Mouse (Mus musculus): ENCODE results near the gene Ccr6. TPM values are rescaled to one million over a fixed set of nuclear protein-coding genes. Genes with fewer than 3 reads are reported as not detected.

Ccr6 gene
- 0.68 TPM for polyA plus RNA-seq (2015; fragmentation: Illumina TruSeq; extraction: RNeasy Lipid Tissue Mini Kit (QIAGEN cat#74804); ENCODE audit: low read depth, low replicate concordance)

GRCm38 (mm10) chr17:8235743-8236142, at the start of gene Ccr6:
Gene Ccr6, plus strand, starts transcription at chr17:8236043.

GRCm38 (mm10) chr17:8282821-8283525, 47.1 kb downstream of the Ccr6 start, which contains the start of gene Mpc1:
Gene Mpc1, plus strand, starts transcription at chr17:8282904.

Other genes starting within 250 kb of the Ccr6 start
- gene Gm49673, start 88.3 kb upstream of the Ccr6 start, polyA plus RNA-seq (2015; fragmentation: Illumina TruSeq; extraction: RNeasy Lipid Tissue Mini Kit (QIAGEN cat#74804); ENCODE audit: low read depth, low replicate concordance), result 0.31 TPM
- gene Rnaset2a, start 87.9 kb upstream of the Ccr6 start, polyA plus RNA-seq (2015; fragmentation: Illumina TruSeq; extraction: RNeasy Lipid Tissue Mini Kit (QIAGEN cat#74804); ENCODE audit: low read depth, low replicate concordance), result 7.4 TPM
- 16.2 TPM for gene Fgfr1op, start 70.5 kb upstream of the Ccr6 start, polyA plus RNA-seq (2015; fragmentation: Illumina TruSeq; extraction: RNeasy Lipid Tissue Mini Kit (QIAGEN cat#74804); ENCODE audit: low read depth, low replicate concordance)
- 460 TPM for gene Mpc1, start 46.9 kb downstream of the Ccr6 start, polyA plus RNA-seq (2015; fragmentation: Illumina TruSeq; extraction: RNeasy Lipid Tissue Mini Kit (QIAGEN cat#74804); ENCODE audit: low read depth, low replicate concordance)
- gene Sft2d1, start 75.1 kb downstream of the Ccr6 start, polyA plus RNA-seq (2015; fragmentation: Illumina TruSeq; extraction: RNeasy Lipid Tissue Mini Kit (QIAGEN cat#74804); ENCODE audit: low read depth, low replicate concordance), result 92.6 TPM
- gene Prr18, start 101.4 kb downstream of the Ccr6 start, polyA plus RNA-seq (2015; fragmentation: Illumina TruSeq; extraction: RNeasy Lipid Tissue Mini Kit (QIAGEN cat#74804); ENCODE audit: low read depth, low replicate concordance), result 40.1 TPM
- 1.1 TPM for gene T2, start 119.9 kb downstream of the Ccr6 start, polyA plus RNA-seq (2015; fragmentation: Illumina TruSeq; extraction: RNeasy Lipid Tissue Mini Kit (QIAGEN cat#74804); ENCODE audit: low read depth, low replicate concordance)
- gene T, start 198.4 kb downstream of the Ccr6 start, polyA plus RNA-seq (2015; fragmentation: Illumina TruSeq; extraction: RNeasy Lipid Tissue Mini Kit (QIAGEN cat#74804); ENCODE audit: low read depth, low replicate concordance), result not detected

All from brain, adult 10 weeks (tissue).